Mouse (Mus musculus) induced T-regulatory cell, adult 2 months (primary cell): ENCODE measurements at regions not wholly inside any gene's neighbourhood (a gene's known extent, or its start where the extent isn't known, plus 50 kb on each side); places are given as distances from the start of the nearest gene placed in this dataset.

Experiments used
- DNase-seq: peaks from one replicate; pipeline ENCODE4 v3.0.0-alpha.2; 2012; ENCODE audit warnings: low read depth

- DNase-seq, result no peak
Measured at GRCm38 (mm10) chr19:15851622-15852021, 95.5 kb downstream of the Psat1 start.

DNA sequence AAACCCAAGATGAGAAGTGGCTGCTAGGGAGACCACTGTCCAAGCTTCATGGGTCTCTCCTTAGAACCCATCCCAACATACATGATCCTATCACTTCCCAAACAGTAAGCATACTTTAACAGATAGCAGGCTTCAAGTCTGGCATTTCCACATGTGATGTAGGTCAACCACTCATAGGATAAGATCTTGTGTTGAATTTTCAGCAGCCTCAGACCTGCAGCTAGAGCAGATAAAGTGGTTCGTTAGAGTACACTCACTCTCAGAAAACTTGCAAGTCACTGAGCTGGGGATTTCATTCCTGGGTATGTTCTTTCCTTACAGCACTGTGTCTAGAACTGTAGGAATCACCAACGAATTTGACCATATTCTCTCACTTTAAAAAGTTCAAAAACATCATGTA is 96.4 kb downstream of the Psat1 start:
- DNase-seq, result no peak

- DNase-seq, result no peak
Measured at GRCm38 (mm10) chr19:15849235-15849634, 97.9 kb downstream of the Psat1 start.

DNA sequence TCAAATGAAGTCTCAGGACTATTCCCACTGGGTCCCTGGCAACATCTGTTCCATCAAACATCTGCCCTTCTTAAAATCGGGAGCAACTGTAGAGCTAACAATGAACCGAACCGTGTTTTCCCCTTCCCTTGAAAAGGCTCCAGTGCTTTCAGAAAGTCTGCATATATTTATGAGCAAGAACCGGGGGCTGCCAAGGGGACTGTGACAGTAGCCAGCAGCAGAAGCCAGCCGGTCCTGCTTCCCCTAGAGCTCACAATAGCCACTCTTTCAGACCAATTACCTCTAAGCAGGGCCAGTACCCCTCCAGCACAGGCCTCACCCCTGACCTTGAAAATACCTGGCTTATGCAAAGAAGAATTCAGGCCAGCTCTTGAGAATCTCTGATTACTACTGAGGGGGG is 108.8 kb downstream of the Psat1 start:
- DNase-seq, result no peak

GRCm38 (mm10) chr19:15837715-15838175 is 109.4 kb downstream of the Psat1 start:
- no peak for DNase-seq

DNA sequence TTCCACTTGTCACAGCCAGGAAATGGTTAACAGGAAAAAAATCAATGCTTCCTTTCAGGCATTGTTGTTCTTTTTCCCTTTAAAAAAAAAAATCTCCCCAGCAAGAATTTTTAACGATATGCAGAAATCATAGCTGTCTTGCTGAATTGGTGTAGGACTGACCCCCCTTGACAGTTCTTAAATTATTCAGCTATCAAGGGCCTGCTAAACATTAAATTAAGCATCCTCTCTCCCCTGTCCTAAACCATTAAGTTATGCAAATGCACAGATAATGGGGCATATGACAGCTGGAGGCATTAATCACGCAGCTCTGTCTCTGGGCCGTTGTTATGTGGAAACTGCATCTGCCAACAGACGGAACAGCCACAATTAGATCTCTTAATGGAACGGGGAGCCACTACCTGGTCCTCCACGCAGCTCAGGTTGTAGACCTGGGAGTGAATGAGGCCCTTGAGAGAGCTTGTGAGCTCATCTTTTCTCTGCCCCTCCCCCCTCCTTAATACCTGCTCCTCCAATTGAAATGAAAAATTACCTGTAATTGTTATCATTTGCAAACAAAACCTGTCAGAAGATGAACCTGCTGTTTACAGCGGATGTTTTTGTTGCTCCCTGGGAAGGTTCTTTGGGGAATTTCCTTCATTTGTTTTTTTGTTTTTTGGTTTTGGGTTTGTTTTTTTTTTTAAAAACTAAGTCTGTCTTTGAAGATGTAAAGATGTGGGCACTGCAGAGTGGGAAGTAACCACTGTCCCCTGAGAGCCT is 110.0 kb downstream of the Psat1 start:
- DNase-seq, result no peak

DNA sequence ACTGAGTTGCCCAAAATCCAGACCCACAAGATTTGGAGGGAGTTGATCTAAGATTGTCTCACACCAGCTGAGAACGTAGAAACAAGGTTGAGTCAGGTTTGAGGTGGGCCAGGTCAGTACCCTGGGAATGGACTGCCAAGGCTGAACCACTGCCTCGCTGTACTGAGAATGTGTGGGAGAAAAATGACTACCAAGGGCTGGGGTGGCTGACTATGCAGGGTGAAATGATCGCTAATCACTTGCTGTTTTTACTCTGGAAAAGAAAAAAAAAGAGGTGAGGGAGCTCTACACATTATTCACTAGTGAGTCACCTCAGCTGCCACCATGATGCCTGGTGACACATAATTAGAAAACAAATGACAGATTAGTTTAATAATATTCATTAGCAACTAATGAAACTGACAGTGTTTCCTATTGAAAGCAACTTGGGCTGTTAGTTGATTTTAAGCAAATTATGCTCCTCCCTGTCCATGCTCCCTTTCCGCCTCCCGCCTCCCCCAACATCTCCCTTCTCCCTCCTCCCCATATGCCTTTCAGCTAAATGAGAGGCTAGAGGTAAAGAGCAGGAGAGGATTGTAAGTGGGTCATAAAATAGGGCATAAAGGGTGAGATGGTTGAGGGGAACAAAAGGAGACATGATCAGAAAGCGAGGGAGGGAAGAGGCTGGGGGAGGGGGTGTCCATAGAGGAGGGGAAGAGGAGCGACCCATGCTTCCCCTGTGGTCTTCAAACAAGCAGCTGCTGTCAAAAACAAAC is 110.8 kb downstream of the Psat1 start:
- no peak for DNase-seq

DNA sequence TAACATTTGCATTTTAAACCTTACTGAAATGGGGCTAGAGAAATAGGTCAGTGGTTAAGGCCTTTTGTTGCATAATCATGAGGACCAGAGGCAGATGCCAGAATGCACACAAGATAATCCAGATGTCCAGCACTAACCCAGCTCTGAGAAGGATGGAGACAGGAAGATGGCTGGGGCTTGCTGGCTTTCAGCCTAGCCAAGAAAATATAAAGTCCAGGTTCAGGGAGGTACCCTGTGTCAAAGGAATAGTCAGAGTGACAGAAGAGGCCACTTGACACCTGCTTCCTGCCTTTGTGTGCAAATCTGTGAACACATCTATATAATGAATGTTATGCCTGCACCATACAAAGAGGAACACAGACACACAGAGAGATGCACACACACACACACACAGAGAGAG is 116.8 kb downstream of the Psat1 start:
- DNase-seq, result no peak

DNA sequence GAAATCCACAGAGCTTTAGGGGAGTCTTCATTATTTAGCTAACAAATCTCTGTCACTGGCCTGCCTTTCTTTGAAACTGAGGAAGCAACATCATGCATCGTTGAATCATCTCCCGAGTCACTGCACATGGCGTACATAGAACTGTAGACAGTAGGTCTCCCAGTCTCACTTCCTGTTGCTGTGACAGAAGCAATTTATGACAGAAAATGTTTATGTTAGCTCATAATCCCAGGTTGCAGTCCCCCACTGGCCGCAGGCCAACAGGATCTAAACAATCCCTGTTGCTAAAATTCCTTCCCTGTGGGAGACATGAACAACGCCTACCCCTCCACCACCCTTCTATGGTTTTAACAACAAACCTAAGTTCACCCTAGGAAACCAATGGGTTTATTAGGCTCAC is 118.0 kb downstream of the Psat1 start:
- DNase-seq, result no peak

GRCm38 (mm10) chr19:15827990-15828705 is 119.0 kb downstream of the Psat1 start:
- DNase-seq, result no peak

- DNase-seq, result no peak
Measured at GRCm38 (mm10) chr19:15827120-15827989, 119.8 kb downstream of the Psat1 start.

DNA sequence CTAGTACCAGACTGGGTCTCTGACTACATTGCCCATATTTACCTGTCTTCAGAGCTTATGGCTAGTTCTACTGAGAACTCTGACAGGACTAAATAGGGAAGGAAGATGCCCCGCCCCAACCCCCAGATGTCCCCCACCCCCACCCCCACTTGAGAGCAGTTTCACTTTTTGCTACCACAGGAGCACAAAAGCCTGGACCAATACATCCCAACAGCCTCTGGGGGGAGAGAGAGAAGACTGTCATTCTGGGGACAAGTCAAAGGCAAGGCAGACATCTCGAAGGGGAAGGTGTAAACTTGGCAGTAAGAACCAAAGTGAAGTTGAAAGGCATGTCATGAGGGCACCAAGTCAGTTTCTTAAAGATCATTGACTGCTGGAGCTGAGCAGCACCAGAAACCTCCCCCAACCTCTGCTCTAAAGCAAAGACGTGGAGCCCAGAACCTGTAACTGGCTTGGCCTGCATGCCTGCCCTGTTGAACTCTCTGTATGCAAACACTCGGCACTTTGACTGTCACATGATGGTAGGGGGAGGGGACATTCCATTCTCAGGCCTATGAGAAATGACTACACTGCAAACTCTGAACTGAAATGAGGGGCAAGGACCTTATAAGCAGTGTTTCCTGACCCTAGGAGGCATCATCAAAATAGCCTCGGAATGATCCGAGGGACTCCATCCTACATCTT is 123.3 kb downstream of the Psat1 start:
- no peak for DNase-seq

- no peak for DNase-seq
Measured at GRCm38 (mm10) chr19:15820020-15820419, 127.1 kb downstream of the Psat1 start.

GRCm38 (mm10) chr19:15815166-15815565 is 132.0 kb downstream of the Psat1 start:
- DNase-seq, result no peak

GRCm38 (mm10) chr19:15809008-15809407 is 138.1 kb downstream of the Psat1 start:
- DNase-seq, result no peak

- DNase-seq, result no peak
Measured at GRCm38 (mm10) chr19:15807681-15808080, 139.5 kb downstream of the Psat1 start.

GRCm38 (mm10) chr19:15803131-15803889 is 143.8 kb downstream of the Psat1 start:
- DNase-seq, result no peak

DNA sequence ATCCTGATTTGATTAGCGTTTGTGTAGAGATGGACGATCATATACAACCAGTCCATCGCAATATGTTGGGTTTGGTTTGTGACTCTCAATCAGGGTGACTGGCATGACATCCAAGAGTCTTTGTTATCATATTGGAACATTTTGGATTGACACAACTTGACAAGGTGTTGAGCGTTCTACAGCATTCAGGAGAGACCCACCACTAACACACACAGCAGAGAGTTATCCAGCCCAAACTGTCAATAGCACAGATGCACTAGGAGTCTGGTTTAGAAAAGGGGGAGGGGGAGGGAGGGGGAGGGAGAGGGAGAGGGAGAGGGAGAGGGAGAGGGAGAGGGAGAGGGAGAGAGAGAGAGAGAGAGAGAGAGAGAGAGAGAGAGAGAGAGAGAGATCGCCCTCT is 144.5 kb downstream of the Psat1 start:
- no peak for DNase-seq

DNA sequence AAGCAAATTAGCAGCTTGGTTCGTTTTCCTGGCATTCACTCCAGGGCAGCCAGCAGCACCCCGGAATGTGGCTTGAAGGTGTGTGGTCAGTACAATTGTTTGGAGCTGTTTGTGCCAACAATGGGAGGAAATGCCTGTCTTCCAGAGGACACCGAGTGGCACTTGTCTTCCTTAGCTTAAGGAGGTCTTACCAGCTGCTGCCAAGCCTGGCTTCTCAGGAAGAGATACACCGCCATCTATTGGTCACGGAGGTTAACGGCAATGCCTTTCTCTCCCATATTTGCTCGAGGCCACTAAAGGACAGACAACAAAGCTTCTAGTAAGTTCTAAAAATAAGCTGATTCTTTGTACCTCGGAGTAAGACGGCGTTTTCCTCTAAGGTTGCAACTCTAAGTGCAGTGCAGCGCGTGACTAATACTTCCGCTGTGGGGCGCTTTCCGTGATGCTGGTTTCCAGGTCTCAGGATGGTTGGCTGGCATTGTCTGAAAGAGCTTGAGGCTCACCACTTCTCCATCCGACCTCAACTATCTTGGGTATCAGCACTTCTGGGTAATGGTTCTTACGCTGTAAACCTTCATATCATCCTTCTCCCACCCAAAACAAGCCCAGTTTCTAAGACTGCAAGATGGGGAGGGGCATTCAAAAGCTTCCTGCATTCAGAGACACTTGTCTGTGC is 145.2 kb downstream of the Psat1 start:
- DNase-seq, result peak; percentile 53
